Mouse (Mus musculus): ENCODE results near the gene Erp44.

GRCm38 (mm10) chr4:48321276-48321675 is 41.9 kb upstream of the Erp44 start:
- no peak for TF ChIP-seq CTCF (IDR thresholded peaks at IDR 0.05; ENCODE audit: low read depth)
- TF ChIP-seq EP300 (IDR thresholded peaks at IDR 0.05; ENCODE audit: low read depth) = no peak

All from liver, postnatal 0 days (tissue).